In genomic region chr2:154615674-154616073, GRCm38 (mm10) we compare ENCODE assay signal across 16 mouse cellular contexts. TPM values are rescaled to one million over a fixed set of nuclear protein-coding genes. Genes with fewer than 3 reads are reported as not detected.
DNase-seq lines count a peak whose midpoint lies in the region; ATAC-seq and TF ChIP-seq lines count a peak whose summit lies in the region.
"Had no signal": no experiment of that assay in that cellular context is flagged by ENCODE, and none has a peak within 500 bp of the region (broad histone marks: within the 10 kb centered on the region; RNA-seq: fewer than 3 reads in every experiment).

No protein-coding gene starts in this region.

- no peak overlapping the region for H3K4me2 ChIP-seq in kidney, embryonic 14.5 days (replicated peaks; ENCODE audit: low read depth, low read length)
- H3K4me2 ChIP-seq in intestine, embryonic 16.5 days (ENCODE audit: low read depth, low read length) = no peak overlapping the region

- no peak for ATAC-seq in kidney, embryonic 14.5 days (ENCODE audit: low FRiP score, low TSS enrichment)
- ATAC-seq in G1E (ENCODE audit: extremely low read depth, insufficient number of reproducible peaks, low FRiP score, poor library complexity, severe bottlenecking) = peak; percentile 51
- ATAC-seq in megakaryocyte progenitor cell, adult 5-6 weeks (replicated peaks; ENCODE audit: poor library complexity) = peak; percentile 15
- ATAC-seq in intestine, embryonic 16.5 days = no peak

- TF ChIP-seq CTCF in kidney, adult 2 months (conservative IDR thresholded peaks at IDR 0.05; ENCODE audit: insufficient read depth, insufficient read length, low read depth, low read length) = no peak
- TF ChIP-seq CTCF in G1E (IDR thresholded peaks at IDR 0.05; ENCODE audit: low read depth, low read length) = no peak

- H3K4me1 ChIP-seq in kidney, adult 2 months (ENCODE audit: control insufficient read depth, insufficient read depth, low read length) = peaks cover 7% of the 10 kb centered on the region; the same call in 1 of the 2 replicates
- peaks cover 14% of the 10 kb centered on the region for H3K4me1 ChIP-seq in kidney, embryonic 14.5 days (ENCODE audit: control insufficient read depth, insufficient read depth, low read length)
- H3K4me1 ChIP-seq in G1E (ENCODE audit: insufficient read depth, low read depth, low read length) = peaks cover 49% of the 10 kb centered on the region
- peaks cover 17% of the 10 kb centered on the region for H3K4me1 ChIP-seq in intestine, embryonic 16.5 days (ENCODE audit: control insufficient read depth, insufficient read depth, low read length)

- no peaks in the 10 kb centered on the region for H3K9me3 ChIP-seq in kidney, embryonic 14.5 days (ENCODE audit: control insufficient read depth, low read length)
- no peaks in the 10 kb centered on the region for H3K9me3 ChIP-seq in G1E (replicated peaks)
- H3K9me3 ChIP-seq in intestine, embryonic 16.5 days (ENCODE audit: control insufficient read depth, low read length) = no peaks in the 10 kb centered on the region
- H3K9me3 ChIP-seq: hindbrain, embryonic 12.5 days; limb, embryonic 12.5 days; stomach, embryonic 15.5 days had no signal

- peak overlapping the region; percentile 74; the same call in 1 of the 2 replicates for H3K27ac ChIP-seq in kidney, adult 2 months (ENCODE audit: insufficient read depth, low read depth, low read length)
- H3K27ac ChIP-seq in kidney, embryonic 14.5 days (ENCODE audit: low read depth, low read length) = no peak overlapping the region
- H3K27ac ChIP-seq in intestine, embryonic 16.5 days (ENCODE audit: low read length) = no peak overlapping the region
- H3K27ac ChIP-seq: hindbrain, embryonic 12.5 days; limb, embryonic 12.5 days had no signal

- no peak overlapping the region for H3K4me3 ChIP-seq in kidney, adult 2 months (ENCODE audit: insufficient read depth, low read depth, low read length)
- no peak overlapping the region for H3K4me3 ChIP-seq in kidney, embryonic 14.5 days (ENCODE audit: low read length)
- no peak overlapping the region; the same call in 1 of the 2 replicates for H3K4me3 ChIP-seq in G1E (ENCODE audit: low read depth, low read length)
- H3K4me3 ChIP-seq in intestine, embryonic 16.5 days (ENCODE audit: low read length) = no peak overlapping the region
- H3K4me3 ChIP-seq: hindbrain, embryonic 12.5 days; limb, embryonic 12.5 days; stomach, embryonic 15.5 days had no signal

- no peak for TF ChIP-seq POLR2A in kidney, adult 2 months (IDR thresholded peaks at IDR 0.05; ENCODE audit: low read depth, low read length)

- H3K9ac ChIP-seq in kidney, embryonic 14.5 days (ENCODE audit: low read depth, low read length) = no peak overlapping the region
- H3K9ac ChIP-seq in intestine, embryonic 16.5 days (ENCODE audit: low read depth, low read length) = no peak overlapping the region
- H3K9ac ChIP-seq: hindbrain, embryonic 12.5 days; limb, embryonic 12.5 days; stomach, embryonic 15.5 days had no signal

- WGBS in kidney, adult 2 months = 69% methylated on average over 5 of the region's 5 CpGs
- 84% methylated on average over 5 of the region's 5 CpGs for WGBS in kidney, embryonic 14.5 days
- WGBS in intestine, embryonic 16.5 days = 85% methylated on average over 5 of the region's 5 CpGs

- H3K36me3 ChIP-seq in kidney, adult 2 months (ENCODE audit: control insufficient read depth, insufficient read depth, low read length) = no peaks in the 10 kb centered on the region
- no peaks in the 10 kb centered on the region for H3K36me3 ChIP-seq in kidney, embryonic 14.5 days (ENCODE audit: control insufficient read depth, insufficient read depth, low read length)
- H3K36me3 ChIP-seq in G1E (replicated peaks) = peaks cover 23% of the 10 kb centered on the region
- no peaks in the 10 kb centered on the region for H3K36me3 ChIP-seq in intestine, embryonic 16.5 days (ENCODE audit: control insufficient read depth, insufficient read depth, low read length)
- H3K36me3 ChIP-seq: hindbrain, embryonic 12.5 days; limb, embryonic 12.5 days; stomach, embryonic 15.5 days had no signal

- DNase-seq in kidney, adult 2 months = no peak
- peak; percentile 53 for DNase-seq in G1E (ENCODE audit: low spot score)
- DNase-seq in c-Kit-positive CD71-positive TER-119-positive erythroid progenitor cells, embryonic 14.5 days (ENCODE audit: low spot score) = peak; percentile 74
- DNase-seq in embryo, embryonic 10 days (ENCODE audit: low spot score) = no peak
- DNase-seq in cerebellum, postnatal 4 days (ENCODE audit: low spot score in 2 of 2) = no peak
- DNase-seq: gastrocnemius, postnatal 14 days; kidney, adult 9 months had no signal

- no peaks in the 10 kb centered on the region for H3K27me3 ChIP-seq in kidney, adult 2 months (replicated peaks; ENCODE audit: control insufficient read depth, insufficient read depth, low read length)
- no peaks in the 10 kb centered on the region for H3K27me3 ChIP-seq in kidney, embryonic 14.5 days (ENCODE audit: control insufficient read depth, insufficient read depth, low read length)
- no peaks in the 10 kb centered on the region for H3K27me3 ChIP-seq in G1E (ENCODE audit: insufficient read depth, low read length)
- no peaks in the 10 kb centered on the region for H3K27me3 ChIP-seq in intestine, embryonic 16.5 days (replicated peaks; ENCODE audit: control insufficient read depth, insufficient read depth, low read length)
- H3K27me3 ChIP-seq: hindbrain, embryonic 12.5 days; limb, embryonic 12.5 days; stomach, embryonic 15.5 days had no signal

RNA-seq across cellular contexts. Expression of gene 4930519P11Rik, which starts 2.4 kb away (rescaled TPM):
- polyA plus RNA-seq in kidney, adult 2 months (2012; rRNA removed) = 0.57 and 0.86 TPM in 2 replicates
- polyA plus RNA-seq in kidney, embryonic 14.5 days (2014; fragmentation: Nextera tagmentation; extraction: Ambion mirVana) = 0.72 and 0.89 TPM in 2 replicates
- total RNA-seq in G1E (2014; fragmentation: Nextera tagmentation) (not detected in 2 replicates), G1E (2017) (0.52 TPM in 1 of 2 replicates, not detected in the other)
- polyA plus RNA-seq in G1E (2012) = 1.5 and 1.7 TPM in 2 replicates
- 0.54 TPM in 1 of 2 replicates, not detected in the other for total RNA-seq in megakaryocyte progenitor cell, adult 5-6 weeks (2015)
- total RNA-seq in megakaryocyte progenitor cell, adult 5-6 weeks (2017) = not detected in 2 replicates
- polyA plus RNA-seq in intestine, embryonic 16.5 days (2015; fragmentation: Nextera tagmentation; extraction: Ambion mirVana) = not detected in 2 replicates
- total RNA-seq: layer of hippocampus, postnatal 25 days; monocyte, adult 5-6 weeks had no signal
- polyA plus RNA-seq: forebrain, embryonic 11.5 days; hindbrain, embryonic 12.5 days; limb, embryonic 12.5 days had no signal

RNA-seq across cellular contexts. Expression of gene Zfp341, which starts 2.6 kb away (rescaled TPM):
- polyA plus RNA-seq in kidney, adult 2 months (2012; rRNA removed) = 4.9 and 5.3 TPM in 2 replicates
- polyA plus RNA-seq in kidney, embryonic 14.5 days (2014; fragmentation: Nextera tagmentation; extraction: Ambion mirVana) = 1.1 and 1.3 TPM in 2 replicates
- total RNA-seq in G1E (2014; fragmentation: Nextera tagmentation) = 5.4 and 7.4 TPM in 2 replicates
- total RNA-seq in G1E (2017) = 0.93 TPM in 2 replicates
- polyA plus RNA-seq in G1E (2012) = 10.2 and 11.1 TPM in 2 replicates
- 3.3 and 4.0 TPM in 2 replicates for total RNA-seq in megakaryocyte progenitor cell, adult 5-6 weeks (2015)
- total RNA-seq in megakaryocyte progenitor cell, adult 5-6 weeks (2017) = 1.2 and 2.3 TPM in 2 replicates
- 0.53 and 0.55 TPM in 2 replicates for polyA plus RNA-seq in intestine, embryonic 16.5 days (2015; fragmentation: Nextera tagmentation; extraction: Ambion mirVana)

RNA-seq across cellular contexts. Expression of gene Pxmp4, which starts 12.2 kb away (rescaled TPM):
- polyA plus RNA-seq in kidney, adult 2 months (2012; rRNA removed) = 118 and 138 TPM in 2 replicates
- polyA plus RNA-seq in kidney, embryonic 14.5 days (2014; fragmentation: Nextera tagmentation; extraction: Ambion mirVana) = 20.4 and 25.9 TPM in 2 replicates
- 20.7 and 22.6 TPM in 2 replicates for total RNA-seq in G1E (2014; fragmentation: Nextera tagmentation)
- total RNA-seq in G1E (2017) = 35.7 and 41.5 TPM in 2 replicates
- 5.4 and 6.2 TPM in 2 replicates for polyA plus RNA-seq in G1E (2012)
- total RNA-seq in megakaryocyte progenitor cell, adult 5-6 weeks (2015) = 14.6 and 14.9 TPM in 2 replicates
- total RNA-seq in megakaryocyte progenitor cell, adult 5-6 weeks (2017) = 9.2 and 10.7 TPM in 2 replicates
- polyA plus RNA-seq in intestine, embryonic 16.5 days (2015; fragmentation: Nextera tagmentation; extraction: Ambion mirVana) = 41.2 and 41.9 TPM in 2 replicates

RNA-seq across cellular contexts. Expression of gene Chmp4b, which starts 35.8 kb away (rescaled TPM):
- polyA plus RNA-seq in kidney, adult 2 months (2012; rRNA removed) = 71.9 and 102 TPM in 2 replicates
- 13.9 and 19.5 TPM in 2 replicates for polyA plus RNA-seq in kidney, embryonic 14.5 days (2014; fragmentation: Nextera tagmentation; extraction: Ambion mirVana)
- total RNA-seq in G1E (2014; fragmentation: Nextera tagmentation) = 57.9 and 66.2 TPM in 2 replicates
- 99.8 and 102 TPM in 2 replicates for total RNA-seq in G1E (2017)
- 110 and 144 TPM in 2 replicates for polyA plus RNA-seq in G1E (2012)
- total RNA-seq in megakaryocyte progenitor cell, adult 5-6 weeks (2015) = 81.2 and 89.4 TPM in 2 replicates
- total RNA-seq in megakaryocyte progenitor cell, adult 5-6 weeks (2017) = 103 and 120 TPM in 2 replicates
- polyA plus RNA-seq in intestine, embryonic 16.5 days (2015; fragmentation: Nextera tagmentation; extraction: Ambion mirVana) = 23.6 and 28.7 TPM in 2 replicates

RNA-seq across cellular contexts. Expression of gene E2f1, which starts 46.0 kb away (rescaled TPM):
- polyA plus RNA-seq in kidney, adult 2 months (2012; rRNA removed) = 3.6 and 4.1 TPM in 2 replicates
- polyA plus RNA-seq in kidney, embryonic 14.5 days (2014; fragmentation: Nextera tagmentation; extraction: Ambion mirVana) = 10.0 and 11.3 TPM in 2 replicates
- total RNA-seq in G1E (2014; fragmentation: Nextera tagmentation) (31.9 and 32.5 TPM in 2 replicates), G1E (2017) (13.9 and 15.6 TPM in 2 replicates)
- polyA plus RNA-seq in G1E (2012) = 93.1 and 94.6 TPM in 2 replicates
- total RNA-seq in megakaryocyte progenitor cell, adult 5-6 weeks (2015) = 21.2 and 23.7 TPM in 2 replicates
- total RNA-seq in megakaryocyte progenitor cell, adult 5-6 weeks (2017) = 14.1 and 14.2 TPM in 2 replicates
- polyA plus RNA-seq in intestine, embryonic 16.5 days (2015; fragmentation: Nextera tagmentation; extraction: Ambion mirVana) = 5.8 and 9.5 TPM in 2 replicates

Comparison
In these comparisons a context has a peak if more than half of its experiments do, and no peak if none do; other contexts are left out.
1. DNase-seq: peak in G1E (single experiment) and c-Kit-positive CD71-positive TER-119-positive erythroid progenitor cells, embryonic 14.5 days (single experiment); none in kidney, adult 2 months (single experiment), embryo, embryonic 10 days (single experiment) and cerebellum, postnatal 4 days (0 of 2).
2. ATAC-seq: peak in G1E (single experiment) and megakaryocyte progenitor cell, adult 5-6 weeks (single experiment); none in kidney, embryonic 14.5 days (single experiment) and intestine, embryonic 16.5 days (single experiment).